Mouse (Mus musculus) kidney, embryonic 16.5 days (tissue): ENCODE results near the gene Espl1. TPM values are rescaled to one million over a fixed set of nuclear protein-coding genes. Genes with fewer than 3 reads are reported as not detected.

Experiments
- ATAC-seq: fragments of 200-750 bp; cut with Nextera tagmentation; 2 replicates; pipeline ENCODE4 v1.8.0; 2017; ENCODE audit warnings: moderate TSS enrichment; ENCODE audit not compliant: low FRiP score, low TSS enrichment
- H3K27ac ChIP-seq: fragments of 300-500 bp; sonication (generic); 2 replicates; pipeline ENCODE4 v1.5.1; 2014; ENCODE audit warnings: low read length
- H3K27me3 ChIP-seq: fragments of 300-500 bp; sonication (generic); 2 replicates; pipeline ENCODE4 v1.6.1; 2014; ENCODE audit warnings: low read length, control low read depth, mixed read lengths; ENCODE audit not compliant: insufficient read depth
- H3K36me3 ChIP-seq: fragments of 300-500 bp; sonication (generic); 2 replicates; pipeline ENCODE4 v1.6.1; 2014; ENCODE audit warnings: low read length, control low read depth, mixed read lengths; ENCODE audit not compliant: insufficient read depth
- H3K4me1 ChIP-seq: fragments of 300-500 bp; sonication (generic); 2 replicates; pipeline ENCODE4 v1.6.1; 2014; ENCODE audit warnings: low read length, control low read depth, mixed read lengths; ENCODE audit not compliant: insufficient read depth
- H3K4me2 ChIP-seq: fragments of 300-500 bp; sonication (generic); replicated peaks from 2 replicates; pipeline ENCODE4 v1.6.1; 2014; ENCODE audit warnings: low read depth, low read length
- H3K4me3 ChIP-seq: fragments of 300-500 bp; sonication (generic); 2 replicates; pipeline ENCODE4 v1.5.1; 2014; ENCODE audit warnings: mild to moderate bottlenecking, low read length
- H3K9ac ChIP-seq: fragments of 300-500 bp; sonication (generic); replicated peaks from 2 replicates; pipeline ENCODE4 v1.6.1; 2014; ENCODE audit warnings: low read length
- H3K9me3 ChIP-seq: fragments of 300-500 bp; sonication (generic); 2 replicates; pipeline ENCODE4 v1.6.1; 2016; ENCODE audit warnings: low read length, control low read depth
- WGBS: fragments of 180-500 bp; shearing (Covaris S2); extraction: QIAGEN DNeasy Blood & Tissue Kit; methylation state at CpG from one replicate; pipeline ENCODE4 v1.1.7; 2014; 5-methylcytosine and 5-hydroxymethylcytosine counted together
- polyA plus RNA-seq: library from polyadenylated mRNA; unstranded; fragments of >200 nt; fragmentation: Nextera tagmentation; extraction: Ambion mirVana; gene quantifications from 2 replicates; pipeline ENCODE4 v1.2.1, GENCODE M21; 2015

Gene Espl1
- polyA plus RNA-seq, 1 experiment from 2014 or later: 33.6 TPM

- H3K27ac ChIP-seq: no peak overlapping the region
- no peak overlapping the region for H3K4me2 ChIP-seq
- H3K36me3 ChIP-seq: no peaks in the 10 kb centered on the region
- ATAC-seq: no peak
- H3K4me3 ChIP-seq: no peak overlapping the region
- H3K4me1 ChIP-seq: peaks cover 24% of the 10 kb centered on the region
- no peaks in the 10 kb centered on the region for H3K9me3 ChIP-seq
- WGBS: 68% methylated on average over 6 of the region's 6 CpGs
- no peak overlapping the region for H3K9ac ChIP-seq
- H3K27me3 ChIP-seq: 0 out of 2 replicates have a peak, but pooled peaks cover 2% of the 10 kb centered on the region
Observed at GRCm38 (mm10) chr15:102273982-102274716, 21.9 kb upstream of the Espl1 start.

DNA sequence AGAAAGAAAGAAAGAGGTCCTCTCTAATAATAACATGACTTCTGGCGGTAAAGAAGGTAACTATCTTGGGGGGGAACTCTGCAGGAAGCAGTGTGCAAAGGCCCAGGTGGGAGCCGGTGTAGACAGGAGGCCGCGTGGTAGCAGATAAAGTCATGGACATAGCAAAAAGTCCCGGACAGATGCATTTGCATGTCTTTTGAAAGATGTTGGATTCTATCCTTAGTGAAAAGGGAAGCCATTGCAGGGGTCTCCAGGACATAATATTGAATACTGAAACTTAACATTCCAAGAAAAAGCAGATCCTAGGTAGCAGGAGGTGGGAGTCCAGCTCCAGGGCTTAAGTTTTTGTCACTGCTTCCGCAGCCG, 17.4 kb upstream of the Espl1 start:
- peak overlapping the region; percentile 88 for H3K9ac ChIP-seq
- H3K9me3 ChIP-seq: no peaks in the 10 kb centered on the region
- H3K4me2 ChIP-seq: peak overlapping the region; percentile 87
- no peak for ATAC-seq
- 34% methylated on average over 7 of the region's 7 CpGs for WGBS
- peaks cover 14% of the 10 kb centered on the region; the same call in 1 of the 2 replicates for H3K36me3 ChIP-seq
- peak overlapping the region; percentile 91 for H3K27ac ChIP-seq
- no peaks in the 10 kb centered on the region for H3K27me3 ChIP-seq
- H3K4me1 ChIP-seq: peaks cover 13% of the 10 kb centered on the region
- peak overlapping the region; percentile 79 for H3K4me3 ChIP-seq

GRCm38 (mm10) chr15:102279092-102279782, 16.8 kb upstream of the Espl1 start, which contains the start of gene Mfsd5:
Mfsd5 (plus strand) TSS chr15:102279454.
- Histone ChIP-seq H3K36me3 (peaks cover 14% of the 10 kb centered on the region; the same call in 1 of the 2 replicates), H3K27ac (peak within 1 kb of the TSS; percentile 91), H3K27me3 (no peaks in the 10 kb centered on the region), H3K4me2 (peak within 1 kb of the TSS; percentile 87), H3K9me3 (no peaks in the 10 kb centered on the region), H3K9ac (peak within 1 kb of the TSS; percentile 88), H3K4me1 (peaks cover 13% of the 10 kb centered on the region), H3K4me3 (peak within 1 kb of the TSS; percentile 79)
- ATAC-seq: peak; percentile 97
- WGBS: under 1% methylated on average over 62 of the region's 65 CpGs

DNA sequence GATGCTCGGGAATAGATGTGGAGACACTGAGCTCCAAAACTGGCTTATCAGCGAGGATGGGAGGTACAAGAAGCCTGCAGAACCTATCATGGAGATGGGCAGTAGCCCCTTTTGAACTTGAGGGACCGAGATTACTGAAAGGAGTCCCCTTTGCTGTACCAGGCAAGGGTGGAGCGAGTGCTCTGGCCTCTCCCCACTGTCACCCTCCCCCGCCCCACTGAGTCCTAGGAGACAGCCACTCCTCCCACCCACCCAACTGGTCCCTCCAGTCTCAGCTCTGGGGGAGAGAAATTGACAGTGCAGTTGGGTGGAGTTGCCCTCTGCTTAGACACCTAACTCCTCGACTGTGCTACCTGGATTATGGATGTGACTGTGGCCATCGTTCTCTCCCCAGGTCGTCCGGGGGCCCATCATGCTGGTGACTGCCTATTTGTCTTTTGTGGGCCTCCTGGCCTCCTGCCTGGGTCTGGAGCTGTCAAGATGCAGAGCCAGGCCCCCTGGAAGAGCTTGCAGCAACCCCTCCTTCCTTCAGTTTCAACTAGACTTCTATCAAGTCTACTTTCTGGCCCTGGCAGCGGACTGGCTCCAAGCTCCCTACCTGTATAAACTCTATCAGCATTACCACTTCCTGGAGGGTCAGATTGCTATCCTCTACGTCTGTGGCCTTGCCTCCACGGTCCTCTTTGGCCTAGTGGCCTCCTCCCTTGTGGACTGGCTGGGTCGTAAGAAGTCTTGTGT, 16.1 kb upstream of the Espl1 start:
- H3K4me1 ChIP-seq: peaks cover 16% of the 10 kb centered on the region
- peak; percentile 13; the same call in 1 of the 2 replicates for ATAC-seq
- 24% methylated on average over 13 of the region's 13 CpGs for WGBS

GRCm38 (mm10) chr15:102280623-102281022, 15.4 kb upstream of the Espl1 start:
- no peak overlapping the region for H3K4me2 ChIP-seq
- H3K27me3 ChIP-seq: no peaks in the 10 kb centered on the region
- ATAC-seq: no peak
- H3K9ac ChIP-seq: peak overlapping the region; percentile 88; the same call in 1 of the 2 replicates
- peaks cover 19% of the 10 kb centered on the region for H3K4me1 ChIP-seq
- H3K27ac ChIP-seq: no peak overlapping the region
- H3K4me3 ChIP-seq: 0 out of 2 replicates have a peak overlapping the region, but pooled peaks have one; percentile 79
- no peaks in the 10 kb centered on the region for H3K9me3 ChIP-seq
- 93% methylated on average over 19 of the region's 19 CpGs for WGBS
- H3K36me3 ChIP-seq: peaks cover 14% of the 10 kb centered on the region; the same call in 1 of the 2 replicates

More for the DNA sequence above, 16.1 kb upstream of the Espl1 start:
- Histone ChIP-seq H3K4me2 (peak overlapping the region; percentile 87), H3K36me3 (peaks cover 14% of the 10 kb centered on the region; the same call in 1 of the 2 replicates), H3K27me3 (no peaks in the 10 kb centered on the region), H3K9ac (peak overlapping the region; percentile 88), H3K9me3 (no peaks in the 10 kb centered on the region), H3K27ac (peak overlapping the region; percentile 91), H3K4me3 (peak overlapping the region; percentile 79)

GRCm38 (mm10) chr15:102282463-102283292, 13.4 kb upstream of the Espl1 start:
- WGBS: 83% methylated on average over 8 of the region's 8 CpGs
- Histone ChIP-seq H3K9me3 (no peaks in the 10 kb centered on the region), H3K4me2 (no peak overlapping the region), H3K4me1 (peaks cover 19% of the 10 kb centered on the region), H3K27ac (no peak overlapping the region), H3K36me3 (peaks cover 14% of the 10 kb centered on the region; the same call in 1 of the 2 replicates), H3K27me3 (no peaks in the 10 kb centered on the region), H3K9ac (no peak overlapping the region), H3K4me3 (no peak overlapping the region)
- ATAC-seq: no peak

- Histone ChIP-seq H3K9me3 (no peaks in the 10 kb centered on the region), H3K4me1 (peaks cover 17% of the 10 kb centered on the region), H3K27ac (no peak overlapping the region), H3K4me3 (no peak overlapping the region), H3K27me3 (no peaks in the 10 kb centered on the region), H3K36me3 (peaks cover 14% of the 10 kb centered on the region; the same call in 1 of the 2 replicates), H3K9ac (no peak overlapping the region), H3K4me2 (no peak overlapping the region)
- 70% methylated on average over 3 of the region's 3 CpGs for WGBS
- ATAC-seq: no peak
Observed at GRCm38 (mm10) chr15:102283648-102284047, 12.4 kb upstream of the Espl1 start.

GRCm38 (mm10) chr15:102287395-102287794, 8.7 kb upstream of the Espl1 start:
- H3K27ac ChIP-seq: no peak overlapping the region
- H3K27me3 ChIP-seq: no peaks in the 10 kb centered on the region
- peaks cover 6% of the 10 kb centered on the region; the same call in 1 of the 2 replicates for H3K4me1 ChIP-seq
- ATAC-seq: no peak
- no peak overlapping the region for H3K9ac ChIP-seq
- H3K4me2 ChIP-seq: no peak overlapping the region
- H3K4me3 ChIP-seq: no peak overlapping the region
- 0 out of 2 replicates have a peak, but pooled peaks cover 3% of the 10 kb centered on the region for H3K36me3 ChIP-seq
- H3K9me3 ChIP-seq: no peaks in the 10 kb centered on the region
